Mouse (Mus musculus) lung, postnatal 14 days (tissue): ENCODE results near the gene Sppl2b.
"Not testable (repeated sequence)": the region's sequence is repeated elsewhere in the genome, so short reads cannot be mapped to it uniquely, and the experiment has no call there.

Source experiments
- DNase-seq: peaks from one replicate; pipeline ENCODE4 v3.0.0; 2021

The Sppl2b gene

DNA sequence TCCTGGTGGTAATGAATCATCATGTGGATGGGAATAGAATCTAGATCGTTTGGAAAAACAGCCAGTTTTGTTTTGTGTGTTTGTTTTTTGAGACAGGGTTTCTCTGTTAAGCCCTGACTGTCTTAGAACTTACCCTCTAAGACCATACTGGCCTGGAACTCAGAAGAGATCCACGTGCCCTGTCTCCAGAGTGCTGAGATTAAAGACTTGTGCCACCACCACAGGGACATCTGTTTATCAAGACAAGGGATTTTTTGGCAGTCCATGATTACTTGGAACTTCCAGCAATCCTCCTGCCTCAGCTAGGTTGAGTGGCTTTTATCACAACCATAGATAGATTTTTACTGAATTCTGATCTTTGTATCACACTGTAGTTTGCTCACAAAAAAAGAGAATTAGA, 30.2 kb upstream of the Sppl2b start:
- DNase-seq, result no peak

DNA sequence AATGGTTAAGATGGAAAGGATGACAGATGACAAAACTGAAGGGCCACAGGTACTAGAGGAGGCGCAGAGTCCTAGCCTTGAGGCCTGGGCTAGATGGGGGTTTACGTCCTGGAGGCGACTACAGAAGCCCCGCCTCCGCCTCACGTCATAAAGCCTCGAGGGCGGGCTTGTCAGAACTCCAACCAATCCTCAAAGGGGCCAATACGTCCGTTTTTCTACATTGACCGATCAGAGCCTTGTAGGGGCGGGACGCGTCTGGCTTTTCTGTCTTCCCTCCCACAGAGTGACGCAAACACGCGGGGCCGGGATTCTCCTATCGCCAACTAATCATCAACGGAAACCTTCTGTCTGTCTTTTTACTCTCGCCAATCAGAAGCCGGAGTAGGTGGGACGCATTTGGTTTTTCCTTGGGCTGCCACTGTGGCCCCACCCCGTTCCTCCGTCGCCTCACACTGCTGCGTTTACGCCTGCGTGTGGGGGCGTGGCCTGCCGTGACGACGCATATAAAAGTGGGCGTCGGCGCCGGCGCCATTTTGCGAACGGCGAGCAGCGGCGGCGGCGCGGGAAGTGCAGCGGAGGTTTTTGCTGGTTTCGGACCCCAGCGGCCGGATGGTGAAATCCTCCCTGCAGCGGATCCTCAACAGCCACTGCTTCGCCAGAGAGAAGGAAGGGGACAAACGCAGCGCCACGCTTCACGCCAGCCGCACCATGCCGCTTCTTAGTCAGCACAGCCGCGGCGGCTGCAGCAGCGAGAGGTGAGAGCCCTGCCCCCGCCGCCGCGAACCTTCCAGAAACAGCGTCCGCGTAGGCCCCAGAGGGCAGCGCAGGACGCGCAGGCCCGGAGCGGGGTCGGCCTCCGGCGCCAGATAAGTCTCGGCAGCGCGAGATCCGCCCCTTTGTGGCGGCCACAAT, 28.7 kb upstream of the Sppl2b start, which contains the start of gene Oaz1:
Oaz1 (plus strand) TSS at position 506 of the 912 bp plus-strand sequence.
- DNase-seq, result peak; percentile 98

DNA sequence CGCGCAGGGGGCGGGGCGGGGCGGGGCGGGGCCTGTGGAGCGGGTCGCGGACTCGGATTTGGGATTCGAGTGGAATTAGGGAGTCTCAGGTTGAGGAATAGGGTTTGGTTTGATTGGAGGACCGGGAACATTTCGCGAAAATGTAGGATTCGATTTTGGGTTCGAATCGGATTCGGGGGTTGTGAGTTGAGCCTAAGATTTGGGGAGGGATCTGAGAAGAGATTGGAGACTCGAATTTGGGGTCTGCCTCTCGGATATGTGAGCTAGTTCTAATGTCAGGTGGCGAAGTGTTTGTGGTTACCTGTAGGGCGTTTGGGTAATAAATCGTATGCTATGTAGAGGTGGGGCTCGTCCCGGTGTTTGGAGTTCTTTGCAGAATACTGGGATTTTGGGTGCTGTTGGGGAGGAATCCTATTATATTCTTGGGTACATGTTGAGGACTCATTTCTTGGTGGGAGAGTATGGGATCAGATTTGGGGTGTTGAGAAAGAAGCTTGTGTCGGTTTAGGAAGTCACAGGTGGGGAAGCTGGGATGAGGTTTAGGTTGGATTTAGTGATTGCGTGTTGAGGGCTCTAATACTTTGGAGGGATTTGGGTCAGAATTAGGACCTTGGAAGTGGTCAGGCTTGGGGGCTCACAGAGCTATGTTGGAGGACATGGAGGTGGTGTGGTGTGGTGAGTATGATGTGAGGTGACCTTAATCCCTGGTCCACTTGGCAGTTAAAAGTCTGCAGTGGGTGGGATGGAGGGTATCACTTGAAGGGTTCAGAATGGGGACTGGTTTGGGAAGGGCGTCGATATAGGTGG, 27.8 kb upstream of the Sppl2b start:
- DNase-seq, result no peak

DNA sequence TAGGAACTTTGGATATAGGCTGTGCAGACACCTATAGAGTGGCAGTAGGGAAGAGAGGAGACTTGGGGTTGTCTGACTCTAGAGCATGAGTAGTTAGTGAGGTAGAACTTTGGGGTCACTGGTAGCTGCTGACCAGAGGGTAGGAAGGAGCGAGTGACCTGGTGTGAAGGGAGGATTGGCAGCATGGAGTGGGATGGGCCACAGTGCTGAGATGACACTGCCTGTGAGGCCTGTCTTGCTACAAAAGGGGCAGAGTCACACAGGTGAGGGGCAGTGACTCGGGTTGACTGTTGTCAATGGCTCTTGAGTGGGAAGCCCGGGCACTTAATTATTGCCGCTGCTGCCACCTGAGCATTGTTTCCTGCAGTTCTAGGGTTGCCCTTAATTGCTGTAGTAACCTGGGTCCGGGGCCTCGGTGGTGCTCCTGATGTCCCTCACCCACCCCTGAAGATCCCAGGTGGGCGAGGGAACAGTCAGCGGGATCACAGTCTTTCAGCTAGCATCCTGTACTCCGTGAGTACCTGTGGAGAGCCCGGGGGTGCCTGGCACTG, 27.1 kb upstream of the Sppl2b start:
- no peak for DNase-seq

DNA sequence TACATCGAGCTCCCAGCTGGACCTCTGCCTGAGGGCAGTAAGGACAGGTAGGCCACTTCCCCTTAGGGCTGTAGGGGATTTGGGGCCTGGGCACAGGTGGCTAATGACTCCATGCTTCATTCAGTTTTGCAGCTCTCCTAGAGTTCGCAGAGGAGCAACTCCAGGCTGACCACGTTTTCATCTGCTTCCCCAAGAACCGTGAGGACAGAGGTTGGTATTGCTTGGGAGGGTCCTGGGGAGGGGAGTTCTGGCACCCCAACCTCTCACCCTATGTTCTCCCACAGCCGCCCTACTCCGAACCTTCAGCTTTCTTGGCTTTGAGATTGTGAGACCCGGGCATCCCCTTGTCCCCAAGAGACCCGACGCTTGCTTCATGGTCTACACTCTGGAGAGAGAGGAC, 26.5 kb upstream of the Sppl2b start:
- DNase-seq, result not testable (repeated sequence)

DNA sequence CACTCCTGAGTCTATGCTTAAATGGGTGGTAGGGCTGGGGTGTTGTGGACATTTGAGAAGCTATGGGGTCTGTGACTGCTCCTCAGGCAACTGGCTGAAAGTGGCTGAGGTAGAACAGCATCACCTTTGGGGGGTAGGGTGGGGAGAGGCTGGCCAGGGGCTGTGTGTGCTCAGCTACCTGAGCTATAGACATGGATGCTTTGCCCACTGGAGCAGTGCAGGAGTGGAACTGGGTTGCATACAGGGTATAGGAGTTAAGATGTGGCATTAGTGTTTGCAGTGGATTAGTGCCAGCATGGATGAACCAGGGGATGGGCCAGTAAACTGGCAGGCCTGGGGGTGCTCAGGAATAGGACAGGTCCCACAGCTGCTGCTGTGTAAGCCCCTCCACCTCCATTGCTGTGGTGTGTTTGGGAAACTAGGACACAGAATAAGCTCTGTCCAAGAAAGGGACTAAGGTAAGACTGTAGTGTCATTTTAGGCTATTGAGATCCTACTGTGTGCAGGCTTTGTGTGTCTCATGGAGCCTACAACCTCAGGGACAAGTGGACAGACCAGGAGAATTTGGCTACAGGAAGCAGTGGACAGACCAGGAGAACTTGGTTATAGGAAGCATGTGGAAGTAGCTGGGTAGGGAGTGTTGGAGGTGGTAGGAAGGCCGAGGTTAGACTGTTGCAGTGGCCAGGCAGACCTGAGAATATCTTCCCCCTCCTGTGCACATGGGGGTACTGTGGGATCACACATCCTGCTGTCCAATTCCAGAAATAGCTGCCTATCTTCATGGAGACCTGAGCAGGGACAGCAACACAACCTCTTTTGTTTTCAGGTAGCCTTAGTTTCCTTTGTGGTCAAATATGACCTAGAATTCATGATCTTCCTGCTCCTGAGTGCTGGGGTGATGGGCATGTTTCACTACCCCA, 25.5 kb upstream of the Sppl2b start:
- DNase-seq, result no peak

DNA sequence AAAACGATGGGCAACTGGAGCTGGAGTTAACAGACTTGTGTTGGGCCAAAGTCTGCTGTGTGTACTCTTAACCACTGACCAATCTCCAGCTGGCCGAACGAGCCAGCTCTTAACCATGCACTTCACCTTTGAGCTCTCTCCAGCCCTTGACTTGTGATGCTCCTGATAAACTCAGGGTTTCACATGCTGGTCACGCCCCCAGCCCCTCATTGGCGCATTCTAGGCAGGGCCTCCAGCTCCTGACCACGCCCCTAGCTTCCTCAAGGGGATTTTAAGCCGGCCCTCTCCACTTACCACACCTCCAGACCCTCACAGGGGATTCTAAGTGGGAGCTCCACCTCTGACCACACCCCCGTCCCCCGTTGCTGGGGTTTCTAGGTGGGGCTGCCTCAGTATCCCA, 23.9 kb upstream of the Sppl2b start:
- peak; percentile 69 for DNase-seq

DNA sequence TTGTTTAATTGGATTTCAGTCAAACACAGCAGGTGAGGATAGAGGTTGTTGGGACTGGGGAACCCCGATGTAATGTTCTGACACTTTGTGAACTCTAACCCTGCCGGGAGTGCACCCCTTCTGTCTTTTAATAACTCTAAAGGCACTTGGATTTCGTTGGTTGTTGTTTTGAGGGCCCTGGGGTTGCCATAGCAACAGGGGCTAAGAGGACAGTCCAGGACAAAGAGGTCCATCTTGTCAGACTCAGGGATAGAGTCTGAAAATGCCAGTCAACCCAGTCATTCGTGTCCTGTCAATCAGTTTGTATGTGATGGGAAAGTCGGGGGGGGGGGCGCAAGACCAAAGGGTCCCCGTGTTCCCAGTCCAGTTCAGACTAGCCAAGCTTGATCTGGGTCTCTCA, 22.3 kb upstream of the Sppl2b start:
- DNase-seq, result no peak

DNA sequence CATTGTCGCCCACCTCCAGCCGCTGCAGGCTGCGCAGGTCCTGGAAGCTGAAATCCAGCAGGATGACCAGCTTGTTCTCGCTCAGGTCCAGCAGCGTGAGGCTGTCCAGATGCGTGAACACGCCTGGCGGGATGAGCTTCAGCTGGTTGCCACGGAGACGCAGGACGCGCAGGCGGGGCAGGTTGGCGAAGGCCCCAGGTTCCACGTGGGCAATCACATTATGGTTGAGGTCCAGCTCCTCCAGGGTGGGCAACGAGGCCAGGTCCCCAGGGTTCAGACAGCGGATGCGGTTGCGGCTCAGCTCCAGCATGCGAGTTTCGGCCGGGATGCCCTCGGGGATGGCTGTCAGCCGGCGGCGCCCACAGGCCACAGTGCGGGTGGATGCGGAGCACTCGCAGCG, 19.5 kb upstream of the Sppl2b start:
- DNase-seq, result no peak

DNA sequence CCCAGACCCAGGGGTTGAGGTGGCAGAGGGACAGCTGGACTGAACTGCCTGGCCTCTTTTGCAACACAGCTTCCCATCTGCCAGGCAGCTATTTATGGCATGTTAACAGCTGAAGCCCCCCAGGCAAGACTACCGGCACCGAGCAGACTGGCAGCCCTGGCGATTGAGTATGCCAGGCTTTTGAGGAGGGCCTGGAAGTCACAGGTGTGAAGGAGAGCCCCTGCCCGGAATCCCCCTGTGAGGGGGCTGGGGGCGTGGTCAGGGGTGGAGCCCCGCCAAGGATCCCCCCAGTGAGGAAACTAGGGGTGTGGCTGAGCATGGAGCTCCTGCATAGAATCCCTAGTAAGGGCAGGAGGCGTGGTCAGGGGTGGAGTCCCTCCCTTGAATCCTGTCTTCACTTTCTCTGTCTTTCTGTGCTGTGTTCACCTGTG, 18.1 kb upstream of the Sppl2b start:
- no peak for DNase-seq

DNA sequence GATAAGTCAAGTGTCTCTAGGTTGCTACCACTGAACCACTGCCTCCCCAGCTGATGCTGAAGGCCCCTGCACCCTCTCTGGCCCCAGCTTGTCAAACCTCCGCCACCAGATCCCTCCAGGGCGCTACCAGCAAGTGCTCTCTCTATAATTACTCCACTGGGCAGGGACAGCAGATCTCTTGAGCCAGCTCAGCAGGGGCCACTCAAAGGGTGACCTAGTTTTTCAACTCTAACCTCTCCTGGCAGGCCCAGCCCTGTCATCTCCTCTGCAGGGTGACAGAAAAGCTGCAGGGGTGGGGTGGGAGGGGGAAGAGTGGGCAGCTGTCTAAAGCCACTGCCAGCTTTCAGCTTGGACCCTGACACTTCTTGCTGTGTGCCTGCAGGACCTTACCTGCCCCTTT, 17.2 kb upstream of the Sppl2b start:
- DNase-seq, result no peak

DNA sequence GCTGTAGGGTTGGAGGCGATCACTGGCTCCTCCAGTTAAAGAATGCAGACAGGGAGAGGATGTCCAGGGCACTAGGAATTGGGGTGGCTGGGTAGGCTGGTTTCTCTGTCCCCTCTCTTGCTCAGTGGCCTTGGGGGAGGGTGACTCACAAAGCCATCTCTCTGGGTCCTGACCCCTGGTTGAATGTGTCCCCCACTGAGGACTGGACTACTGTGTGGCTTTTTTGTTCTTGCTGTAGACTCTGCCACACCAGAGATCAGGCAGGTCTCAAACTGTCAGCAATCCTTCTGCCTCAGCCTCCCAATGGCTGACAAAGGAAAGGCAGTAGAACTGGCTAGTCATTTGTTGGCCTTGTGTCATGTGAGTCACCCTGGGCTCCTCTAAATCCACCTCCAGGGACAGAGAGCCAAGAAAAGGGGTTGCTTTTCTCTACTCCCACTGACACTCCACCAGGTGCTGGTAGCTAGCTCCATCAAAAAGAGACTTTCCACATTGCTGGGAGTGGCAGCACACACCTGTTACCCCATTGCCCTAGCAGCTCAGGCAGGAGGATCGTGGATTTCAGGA, 16.6 kb upstream of the Sppl2b start:
- DNase-seq, result no peak

DNA sequence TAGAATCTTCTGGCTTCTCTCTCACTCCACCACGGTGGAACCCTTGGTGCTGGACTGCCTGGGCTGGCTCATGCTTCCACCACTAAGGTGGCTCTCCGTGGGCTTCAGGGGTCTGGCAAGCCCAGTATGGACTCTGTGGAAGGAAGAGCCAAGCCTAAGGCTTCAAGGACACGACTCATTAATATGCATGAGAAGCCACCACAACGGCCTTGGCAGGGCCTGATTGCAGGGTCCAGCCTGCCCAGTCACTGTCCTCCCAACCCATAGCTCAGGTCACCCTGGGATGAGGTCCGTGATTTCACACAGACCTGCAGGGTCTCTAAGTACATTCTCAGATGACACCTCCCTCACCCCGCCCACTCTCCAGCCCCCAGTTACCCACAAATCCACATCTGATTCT, 15.2 kb upstream of the Sppl2b start:
- DNase-seq, result no peak

DNA sequence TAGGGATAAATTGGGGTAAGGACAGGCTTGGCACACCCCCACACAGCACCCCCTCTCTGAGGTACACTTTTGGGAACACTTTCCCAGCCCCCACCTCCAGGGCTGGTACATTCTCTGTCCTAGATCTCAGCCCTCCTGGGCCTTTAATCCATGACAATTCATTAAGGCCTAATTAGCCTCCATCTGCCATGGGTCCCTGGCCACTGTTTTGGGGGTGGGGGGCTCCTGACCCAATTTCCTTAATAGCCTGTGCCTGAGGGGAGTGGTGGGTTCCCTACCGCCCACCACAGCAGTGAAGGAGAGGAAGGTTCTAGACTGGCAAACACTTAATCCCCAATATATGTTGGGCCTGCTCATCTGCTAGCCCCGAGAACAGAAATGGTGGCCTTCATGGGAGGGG, 13.4 kb upstream of the Sppl2b start:
- DNase-seq, result no peak

DNA sequence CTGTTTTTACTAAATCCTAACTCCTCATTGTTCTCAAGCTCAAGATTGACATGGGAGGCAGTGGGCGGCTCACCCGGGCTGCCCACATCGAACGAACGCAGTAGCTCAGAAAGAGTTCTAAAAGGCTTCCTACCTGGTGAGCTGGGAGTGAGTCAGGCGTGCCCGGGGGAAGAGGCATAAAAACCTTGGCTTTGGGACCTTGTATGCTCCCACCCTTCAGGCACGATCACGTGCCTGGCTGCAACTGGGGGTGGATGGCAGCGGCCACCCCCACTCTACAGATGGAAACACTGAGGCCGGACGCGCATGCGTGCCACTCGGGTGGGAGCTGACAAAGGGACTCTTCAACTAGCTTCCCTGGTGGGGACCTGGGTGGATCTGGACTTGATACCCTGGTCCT, 12.7 kb upstream of the Sppl2b start:
- DNase-seq, result no peak

DNA sequence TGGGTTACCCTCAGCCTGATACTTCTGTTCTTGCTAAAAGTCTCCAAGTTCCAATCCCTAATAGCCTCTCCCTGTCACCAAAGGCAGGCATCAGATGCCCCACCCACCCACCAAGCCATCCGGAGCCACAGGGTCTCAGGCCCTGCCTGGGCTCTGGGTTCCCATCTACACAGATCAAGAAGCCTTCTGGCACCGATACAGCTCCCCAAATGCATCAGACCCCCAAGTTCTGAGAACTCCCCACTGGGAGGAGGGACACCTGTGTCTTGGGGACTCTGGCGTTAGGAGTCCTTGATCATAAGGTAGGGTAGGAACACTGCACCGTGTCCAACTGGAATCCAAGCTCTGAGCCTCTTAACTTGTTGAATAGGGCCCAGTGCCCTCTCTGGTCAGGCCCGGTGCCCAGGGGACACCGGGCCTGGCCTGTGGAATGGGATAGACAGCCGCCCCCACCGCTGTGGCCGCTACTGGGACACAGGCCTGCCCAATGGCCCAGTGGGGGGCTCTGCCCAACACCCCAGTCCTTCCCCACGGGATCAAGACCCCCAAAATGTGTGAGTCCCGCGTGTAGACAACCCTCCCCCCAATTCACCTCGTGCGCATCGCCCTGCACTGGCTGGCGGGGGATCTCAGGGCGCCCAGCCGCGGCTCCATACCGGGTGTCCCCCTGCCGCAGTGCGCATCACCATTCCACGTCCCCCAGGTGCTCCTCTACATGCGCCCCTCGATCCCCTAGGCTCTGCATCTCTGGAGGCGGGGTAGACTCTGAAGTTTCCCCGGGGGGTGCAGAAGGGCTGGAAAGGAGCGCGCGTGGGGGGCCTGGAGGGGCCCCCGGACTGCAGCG, 11.8 kb upstream of the Sppl2b start:
- DNase-seq, result no peak

DNA sequence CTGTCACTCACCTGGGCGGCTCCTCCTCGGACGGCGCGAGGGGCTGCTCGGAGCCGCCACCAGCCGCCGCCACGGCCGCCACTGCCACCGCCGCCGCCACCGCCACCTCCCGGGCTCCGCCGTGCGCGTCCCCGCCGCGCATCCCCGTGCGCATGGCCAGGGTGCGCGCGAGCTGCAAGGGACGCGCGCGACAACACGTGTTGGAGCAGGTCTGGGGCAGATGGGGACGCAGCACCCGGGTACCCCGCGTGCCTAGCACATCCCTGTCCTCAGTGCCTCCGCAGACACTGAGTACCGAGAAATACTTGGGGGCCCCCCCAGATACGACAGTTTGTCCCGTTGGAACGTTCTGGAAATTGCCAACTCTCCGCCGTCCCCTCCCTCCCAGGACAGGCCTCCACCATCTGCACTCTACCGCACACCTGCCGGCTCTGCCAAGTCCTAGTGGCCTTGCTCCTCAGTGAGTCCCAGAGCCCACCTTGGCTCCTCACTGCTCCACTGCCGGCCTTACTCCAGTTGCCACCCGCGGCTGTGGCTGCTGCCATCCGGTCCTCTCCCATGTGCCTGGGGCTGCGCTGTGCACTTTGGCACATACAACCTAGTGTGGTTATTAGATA, 11.0 kb upstream of the Sppl2b start, which contains the start of gene Lingo3:
Lingo3 (minus strand) TSS at position 109 of the 617 bp plus-strand sequence.
- no peak for DNase-seq

DNA sequence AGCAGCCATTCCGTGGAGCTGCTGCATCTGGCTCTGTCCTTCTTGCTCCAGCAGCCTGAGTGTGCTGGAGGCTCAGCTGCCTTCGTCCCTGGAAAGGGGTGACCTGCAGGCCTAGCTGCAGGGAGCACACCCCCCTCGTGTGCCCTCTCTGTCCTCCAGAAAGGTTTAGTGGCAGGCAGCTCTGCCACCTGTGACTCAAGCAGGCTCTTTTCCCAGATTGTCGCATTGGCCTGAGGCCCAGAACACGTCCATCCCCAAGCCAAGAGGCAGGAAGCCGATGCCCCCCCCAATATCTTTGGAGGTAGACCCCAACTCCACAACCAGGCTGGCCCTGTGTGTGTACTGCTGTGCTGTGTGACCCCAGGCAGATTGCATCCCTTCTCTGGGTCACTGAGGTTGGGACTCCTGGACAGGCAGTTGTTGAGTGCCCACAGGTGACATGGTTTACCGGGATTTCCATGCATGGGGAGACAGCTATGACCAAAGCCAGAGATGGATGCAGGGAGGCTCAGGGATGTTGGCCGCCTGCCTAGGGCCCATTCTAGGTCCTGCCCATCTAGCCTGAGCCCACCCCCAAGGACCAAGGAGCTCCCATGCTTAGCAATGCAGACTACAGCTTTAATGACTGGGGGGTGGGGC, 9.9 kb upstream of the Sppl2b start:
- DNase-seq, result no peak

DNA sequence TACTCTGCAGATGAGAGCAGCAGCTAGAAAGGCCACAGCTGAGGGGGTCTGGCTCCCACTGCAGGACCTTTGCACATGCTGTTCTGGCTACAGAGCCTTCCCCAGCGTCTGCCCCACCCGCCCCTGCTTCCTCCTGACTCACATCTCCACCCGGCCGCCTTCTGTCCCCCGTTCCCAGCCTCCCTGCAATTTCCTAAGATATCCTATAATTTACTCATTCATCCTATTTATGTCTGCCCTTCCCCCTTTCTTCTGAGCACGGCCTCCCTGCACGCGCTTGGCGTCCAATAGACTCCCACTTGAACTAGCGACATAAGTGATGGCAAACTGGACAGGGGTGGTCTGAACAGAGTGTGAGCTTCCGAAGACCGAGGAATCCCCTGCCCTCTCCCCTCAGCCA, 9.3 kb upstream of the Sppl2b start:
- no peak for DNase-seq

DNA sequence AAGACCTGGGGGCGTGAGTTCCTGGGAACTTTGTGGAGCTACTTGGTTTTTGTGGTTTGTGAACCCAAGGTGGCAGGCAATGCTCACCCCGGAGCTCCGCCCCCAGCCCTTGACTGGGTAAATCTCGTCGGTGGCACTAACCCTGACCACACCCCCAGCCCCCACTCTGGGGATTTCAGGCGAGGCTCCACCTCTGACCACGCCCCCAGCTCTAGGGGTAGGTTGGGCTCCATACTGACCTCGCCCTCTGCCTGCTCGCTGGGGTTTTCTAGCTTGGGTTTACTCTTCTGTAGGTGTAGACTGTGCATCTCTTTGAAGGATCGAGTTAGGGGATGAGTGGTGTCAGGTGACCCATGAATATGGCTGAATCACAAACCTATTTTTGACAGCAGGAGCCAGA, 6.5 kb upstream of the Sppl2b start:
- DNase-seq, result peak; percentile 55
